In genomic region chrX:12287656-12288561, GRCm38 (mm10) we compare ENCODE assay signal across 8 mouse cellular contexts.
DNase-seq lines count a peak whose midpoint lies in the region; ATAC-seq lines count a peak whose summit lies in the region.

No protein-coding gene starts in this region.

- no peak for ATAC-seq in CD4-positive, CD25-positive, alpha-beta regulatory T cell, adult 4 months

- intact Hi-C loops in heart, postnatal 25 days (cut with DNase I) = no loop called here
- intact Hi-C loops in heart, postnatal 10 days (cut with DNase I) = no loop called here

- DNase-seq in heart, adult 9 months (ENCODE audit: low spot score in 2 of 2) = peak; percentile 1 to 7
- no peak for DNase-seq in heart, postnatal 25 days (ENCODE audit: low spot score)
- DNase-seq in right cerebral cortex, postnatal 4 days = peak; percentile 7
- no peak for DNase-seq in right cerebral cortex, adult 2 months (ENCODE audit: low spot score in 2 of 2)
- DNase-seq in heart, postnatal 10 days = peak; percentile 15 to 16
- peak; percentile 42 for DNase-seq in testis, postnatal 10 days (ENCODE audit: low spot score)
- no peak for DNase-seq in ovary, postnatal 10 days (ENCODE audit: low spot score)

Comparison
In these comparisons a context has a peak if more than half of its experiments do, and no peak if none do; other contexts are left out.
1. DNase-seq: peak in heart, adult 9 months (2 of 2), right cerebral cortex, postnatal 4 days (single experiment), heart, postnatal 10 days (2 of 2) and testis, postnatal 10 days (single experiment); none in heart, postnatal 25 days (single experiment), right cerebral cortex, adult 2 months (0 of 2) and ovary, postnatal 10 days (single experiment).